Mouse (Mus musculus) lung, adult 2 months (tissue): ENCODE measurements around the gene Faf2.

ENCODE experiments used
- CTCF ChIP-seq: fragments of 200-500 bp; IDR thresholded peaks from 2 replicates; pipeline ENCODE4 v1.5.1; 2011; ENCODE audit warnings: mild to moderate bottlenecking, low read length, control low read depth; ENCODE audit not compliant: insufficient read depth
- POLR2A ChIP-seq: fragments of 200-500 bp; IDR thresholded peaks from 2 replicates; pipeline ENCODE4 v1.6.1; 2011; ENCODE audit warnings: low read depth, mild to moderate bottlenecking, control low read depth, low read length, borderline replicate concordance; ENCODE audit errors: extremely low read depth

GRCm38 (mm10) chr13:54610613-54610971, 11.0 kb upstream of the Faf2 start:
- TF ChIP-seq CTCF = no peak
- no peak for TF ChIP-seq POLR2A
